Mouse (Mus musculus): ENCODE results near the gene Zfp873.
"Not testable (repeated sequence)": the region's sequence is repeated elsewhere in the genome, so short reads cannot be mapped to it uniquely, and the experiment has no call there.

Gene Zfp873

DNA sequence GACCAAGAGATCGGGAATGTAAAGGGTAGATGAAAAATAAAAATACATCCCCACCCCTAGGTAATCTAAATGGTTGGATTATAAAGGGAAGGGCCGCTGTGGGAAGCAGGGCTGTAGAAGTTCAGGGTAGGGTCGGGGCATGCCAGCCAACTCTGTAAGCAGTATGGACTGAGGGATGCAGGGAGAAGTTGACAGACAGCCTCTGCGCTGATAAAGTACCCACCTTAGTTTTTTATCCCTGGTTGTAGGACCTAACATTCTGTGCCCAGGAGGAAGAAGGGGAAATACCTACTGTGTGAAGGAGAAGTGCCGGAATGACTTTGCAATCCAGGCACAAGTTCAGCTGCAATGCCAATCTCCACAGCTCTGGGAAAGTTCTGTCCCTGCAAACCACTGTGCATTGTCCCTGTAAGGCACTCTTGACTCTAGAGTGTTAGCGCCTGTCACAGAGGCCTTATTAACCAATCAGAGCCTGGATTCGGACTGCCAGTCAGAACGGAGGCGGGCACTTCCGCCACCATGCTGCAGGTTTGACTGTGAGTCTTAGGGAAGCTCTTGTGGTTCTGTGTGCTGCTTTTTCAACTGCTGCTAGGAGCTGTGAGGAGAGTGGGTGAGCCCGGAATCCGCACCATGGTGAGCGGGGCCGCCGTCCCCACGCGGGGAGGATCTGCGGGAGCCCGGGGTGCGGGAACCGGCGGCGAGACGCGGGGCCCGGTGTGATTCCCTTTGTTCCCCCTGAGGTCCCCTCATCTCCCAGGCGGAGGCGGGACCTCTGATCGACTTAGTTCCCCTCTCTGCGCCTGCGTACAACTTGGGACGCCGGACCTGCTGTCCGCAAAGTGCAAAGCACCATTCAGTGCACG lies at the start of gene Zfp873:
TSS of gene Zfp873 (plus strand) at position 527 of the 863 bp plus-strand sequence.
- peak; percentile 97 for DNase-seq (ENCODE audit: low read depth, low spot score)

DNA sequence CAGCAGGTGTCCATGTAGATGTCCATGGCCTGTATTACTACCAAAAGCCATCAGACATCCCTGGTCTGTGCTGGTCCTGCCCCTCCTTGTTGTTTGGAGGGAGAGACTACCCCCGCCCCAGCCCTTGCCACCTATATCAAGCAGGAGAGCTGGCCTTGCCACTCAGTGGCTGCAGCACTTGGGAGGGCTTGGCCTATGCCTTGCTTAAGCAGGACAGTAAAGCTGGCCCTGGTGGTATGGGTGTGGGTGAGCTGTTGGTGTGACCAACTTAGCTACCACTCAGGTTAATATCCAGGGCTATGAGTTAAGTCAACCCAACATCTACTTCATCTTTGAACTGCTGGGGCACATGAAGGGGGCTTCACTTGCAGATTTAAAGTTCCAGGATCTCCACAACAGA lies 44.7 kb upstream of the Zfp873 start:
- not testable (repeated sequence) for DNase-seq (ENCODE audit: low read depth, low spot score)

DNA sequence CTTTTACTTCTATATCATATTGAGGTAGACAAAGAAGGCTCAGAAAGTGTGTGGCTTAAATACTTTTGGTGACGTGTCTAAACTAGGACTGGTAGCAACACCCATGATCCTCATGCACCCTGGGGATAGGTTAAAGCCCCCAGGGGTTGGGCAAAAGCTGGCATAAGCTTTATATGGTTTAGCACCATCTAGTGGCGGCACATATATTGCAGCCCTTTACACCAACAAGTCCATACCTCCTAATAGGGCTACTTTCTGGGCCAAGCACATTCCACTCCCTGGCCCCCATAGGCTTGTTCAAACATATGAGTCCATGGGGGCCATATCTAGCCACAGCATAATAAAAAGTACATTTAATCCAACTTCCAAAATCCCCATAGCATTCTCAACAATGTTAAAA lies 43.1 kb upstream of the Zfp873 start:
- peak; percentile 15 for DNase-seq (ENCODE audit: low read depth, low spot score)

DNA sequence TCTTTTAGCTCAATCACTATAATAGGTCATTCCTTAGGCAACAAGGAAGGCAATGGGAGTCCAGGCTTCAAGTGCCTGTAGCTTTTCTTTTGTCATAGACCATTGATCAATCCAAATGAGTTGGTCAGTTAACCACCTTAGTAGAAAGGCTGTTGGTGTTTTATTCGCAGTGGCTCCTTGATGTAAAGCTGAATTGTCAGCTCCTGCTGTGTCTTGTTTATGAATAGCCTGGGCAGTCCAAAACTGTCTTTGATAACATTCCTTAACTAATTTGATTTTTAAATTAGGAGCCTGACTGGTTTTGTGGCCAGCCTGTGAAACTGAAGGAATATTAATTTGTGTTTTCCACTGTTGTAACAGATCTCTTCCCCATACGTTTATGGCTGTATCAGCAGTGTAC lies 5.7 kb upstream of the Zfp873 start:
- DNase-seq (ENCODE audit: low read depth, low spot score) = no peak

DNA sequence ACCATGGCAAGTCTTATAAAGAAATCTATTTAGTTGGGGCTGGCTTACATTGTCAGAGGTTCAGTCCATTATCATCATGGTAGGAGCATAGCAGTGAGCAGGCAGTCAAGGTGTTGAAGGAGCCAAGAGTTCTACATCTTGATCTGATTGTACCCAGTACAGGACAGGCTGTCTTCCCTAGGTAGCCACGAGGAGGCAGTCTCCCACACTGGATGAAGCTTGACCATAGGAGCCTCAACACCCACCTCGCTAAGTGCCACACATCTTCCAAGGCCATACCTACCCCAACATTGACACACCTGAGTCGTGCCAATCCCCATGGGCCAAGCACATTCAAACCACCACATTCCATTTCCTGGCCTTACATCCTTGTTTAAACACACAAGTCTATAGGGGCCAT lies 1.3 kb upstream of the Zfp873 start:
- no peak for DNase-seq (ENCODE audit: low read depth, low spot score)

DNA sequence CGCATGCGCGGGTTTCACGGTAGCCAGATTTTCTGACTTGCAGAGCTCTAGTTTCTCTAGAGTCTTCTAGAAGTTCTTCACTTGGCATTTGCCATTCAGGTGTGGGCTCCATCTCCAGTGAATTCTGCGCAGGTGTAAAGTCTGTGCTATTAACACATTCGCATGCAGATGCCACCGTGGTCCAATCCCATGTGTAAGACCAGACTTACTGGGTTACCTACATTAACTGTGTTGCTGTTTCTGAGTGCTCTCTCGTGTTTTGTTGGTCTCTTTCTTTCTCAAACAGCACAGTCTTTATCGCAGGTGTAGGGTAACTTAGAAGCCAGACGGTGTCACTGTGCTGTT lies 509 bp downstream of the Zfp873 start:
- not testable (repeated sequence) for DNase-seq (ENCODE audit: low read depth, low spot score)

DNA sequence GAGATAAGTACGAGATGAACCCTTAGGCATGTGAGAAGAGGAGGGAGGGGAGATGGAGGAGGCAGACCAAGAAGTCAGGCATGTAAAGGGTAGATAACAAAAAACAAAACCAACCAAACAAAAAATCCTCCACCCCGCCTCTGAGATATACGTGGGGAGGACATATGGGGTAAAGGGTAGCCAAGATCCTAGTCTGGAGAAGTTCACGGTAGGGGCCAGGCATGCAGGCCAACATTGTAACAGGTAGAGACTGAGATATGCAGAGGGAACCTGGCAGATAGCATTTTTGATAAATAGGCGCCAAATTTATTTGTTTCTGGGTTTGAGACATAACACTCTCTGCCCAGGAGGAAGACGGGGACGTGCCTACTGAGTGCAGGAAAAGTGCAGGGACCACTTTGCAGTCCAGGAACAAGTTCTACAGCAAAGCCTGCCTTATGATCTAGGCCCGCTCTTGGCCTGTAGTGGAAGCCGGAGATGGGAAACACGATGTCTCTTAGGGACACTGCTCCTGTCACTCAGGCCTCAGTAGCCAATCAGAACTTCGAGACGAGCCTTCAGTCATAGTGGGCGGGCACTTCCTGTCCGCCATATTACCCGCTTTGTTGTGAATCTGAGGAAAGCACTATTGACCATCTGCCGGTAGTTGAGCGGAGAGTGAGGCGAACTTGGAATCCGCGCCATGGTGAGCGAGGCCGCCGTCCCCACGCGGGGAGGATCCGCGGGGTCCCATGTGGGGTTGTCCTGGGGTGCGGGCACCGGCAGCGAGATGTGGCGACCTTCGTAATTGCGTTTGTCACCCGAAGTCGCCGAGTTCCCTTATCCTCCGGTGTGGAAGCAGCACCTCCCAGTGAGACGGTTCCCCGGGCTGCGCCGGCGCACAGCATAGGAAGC lies 35.1 kb downstream of the Zfp873 start, which contains the start of gene BC024063:
TSS of gene BC024063 (plus strand) at position 626 of the 894 bp plus-strand sequence.
- peak; percentile 83 for DNase-seq (ENCODE audit: low read depth, low spot score)

DNA sequence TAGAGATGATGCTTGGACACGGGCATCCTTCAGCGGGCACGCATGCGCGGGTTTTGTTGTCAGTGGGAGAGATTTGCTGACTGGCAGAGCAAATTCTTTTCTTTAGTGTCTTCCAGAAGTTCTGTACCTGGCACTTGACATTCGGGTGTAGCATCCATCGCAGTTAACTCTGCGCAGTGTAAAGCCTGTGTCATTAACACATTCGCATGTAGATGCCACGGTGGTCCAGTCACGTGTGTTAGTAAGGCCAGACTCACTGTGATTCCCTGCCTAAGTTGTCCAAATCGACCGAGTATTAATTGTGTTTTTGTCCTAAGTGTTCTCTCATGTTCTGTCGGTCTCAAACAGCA lies 35.7 kb downstream of the Zfp873 start:
- not testable (repeated sequence) for DNase-seq (ENCODE audit: low read depth, low spot score)

Measured in mesoderm, embryonic 11.5 days (tissue).